Mouse (Mus musculus) erythroblast, embryonic 14.5 days (primary cell): ENCODE measurements around the gene Gm36028.

ENCODE experiments used
- GATA1 ChIP-seq: IDR thresholded peaks from 2 replicates; pipeline ENCODE4 v1.6.1; 2012; ENCODE audit warnings: low read length, inconsistent platforms, mixed read lengths
- TAL1 ChIP-seq: IDR thresholded peaks from 3 replicates; pipeline ENCODE4 v1.6.1; 2012; ENCODE audit warnings: low read length, inconsistent platforms, mixed read lengths

GRCm38 (mm10) chr16:37861029-37861428, at the start of gene Gm36028:
- TF ChIP-seq GATA1 (no peak), TAL1 (no peak)
